Mouse (Mus musculus) spleen, embryonic (tissue): Measurements from ENCODE around the gene Tmem179b.

Experiments
- CTCF ChIA-PET: fragments of 350-600 bp; sonication (Branson Sonifier 250); formaldehyde crosslinking; loops from one replicate; lab custom pipeline; 2022; lab: Charles Lee

Tmem179b gene

DNA sequence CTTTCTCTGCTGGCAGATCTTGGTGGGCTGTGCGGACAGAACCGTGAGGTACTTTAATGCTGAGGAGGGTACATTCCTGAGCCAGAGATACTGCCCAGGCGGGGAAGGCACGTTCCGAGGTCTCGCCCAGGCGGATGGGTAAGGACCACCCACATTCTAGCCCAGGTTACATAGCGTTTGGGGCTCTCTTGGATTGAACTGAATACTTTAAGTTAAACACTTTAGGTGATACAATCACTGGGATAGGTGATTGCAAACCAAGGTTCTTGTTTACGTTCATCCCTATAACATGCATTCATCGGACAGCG is 38.2 kb downstream of the Tmem179b start:
- CTCF ChIA-PET = no interaction called here

DNA sequence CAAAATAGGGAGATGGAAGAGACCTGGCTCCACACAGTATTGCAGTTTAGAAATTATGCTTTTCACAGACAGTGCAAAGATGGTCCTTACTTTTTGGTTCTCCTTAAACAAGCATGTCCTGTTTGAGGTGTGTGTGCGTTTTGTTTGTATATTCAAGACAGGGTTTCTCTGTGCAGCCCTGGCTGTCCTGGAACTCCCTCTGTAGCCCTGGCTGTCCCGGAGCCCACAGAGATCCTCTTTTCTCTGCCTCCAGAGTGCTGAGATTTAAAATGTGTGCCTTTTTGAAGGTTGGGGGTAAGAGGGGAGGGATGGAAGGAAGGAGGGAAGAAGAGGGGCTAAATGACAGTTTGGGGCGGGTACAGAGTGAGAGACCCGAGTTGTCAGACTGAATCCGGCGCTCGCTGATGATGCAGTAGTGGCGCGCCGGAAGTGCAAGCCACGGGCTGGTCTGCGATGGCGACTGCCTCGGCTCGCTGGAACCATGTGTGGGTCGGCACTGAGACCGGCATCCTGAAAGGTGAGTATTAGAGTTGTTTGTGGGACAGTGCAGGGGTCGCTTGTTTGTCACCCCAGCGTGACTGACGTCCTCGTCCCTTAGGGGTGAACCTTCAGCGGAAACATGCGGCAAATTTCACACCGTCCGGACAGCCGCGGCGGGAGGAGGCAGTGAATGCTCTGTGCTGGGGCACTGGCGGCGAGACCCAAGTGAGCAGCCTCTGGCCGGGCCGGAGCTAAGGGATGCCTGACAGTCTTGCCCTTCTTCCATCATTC is 38.7 kb downstream of the Tmem179b start, which contains the start of gene Wdr74:
Wdr74 (plus strand) TSS at position 439 of the 771 bp plus-strand sequence.
- CTCF ChIA-PET = no interaction called here

- CTCF ChIA-PET = no interaction called here
These were observed 39.9 kb downstream of the Tmem179b start for GRCm38 (mm10) chr19:8734334-8734733.

DNA sequence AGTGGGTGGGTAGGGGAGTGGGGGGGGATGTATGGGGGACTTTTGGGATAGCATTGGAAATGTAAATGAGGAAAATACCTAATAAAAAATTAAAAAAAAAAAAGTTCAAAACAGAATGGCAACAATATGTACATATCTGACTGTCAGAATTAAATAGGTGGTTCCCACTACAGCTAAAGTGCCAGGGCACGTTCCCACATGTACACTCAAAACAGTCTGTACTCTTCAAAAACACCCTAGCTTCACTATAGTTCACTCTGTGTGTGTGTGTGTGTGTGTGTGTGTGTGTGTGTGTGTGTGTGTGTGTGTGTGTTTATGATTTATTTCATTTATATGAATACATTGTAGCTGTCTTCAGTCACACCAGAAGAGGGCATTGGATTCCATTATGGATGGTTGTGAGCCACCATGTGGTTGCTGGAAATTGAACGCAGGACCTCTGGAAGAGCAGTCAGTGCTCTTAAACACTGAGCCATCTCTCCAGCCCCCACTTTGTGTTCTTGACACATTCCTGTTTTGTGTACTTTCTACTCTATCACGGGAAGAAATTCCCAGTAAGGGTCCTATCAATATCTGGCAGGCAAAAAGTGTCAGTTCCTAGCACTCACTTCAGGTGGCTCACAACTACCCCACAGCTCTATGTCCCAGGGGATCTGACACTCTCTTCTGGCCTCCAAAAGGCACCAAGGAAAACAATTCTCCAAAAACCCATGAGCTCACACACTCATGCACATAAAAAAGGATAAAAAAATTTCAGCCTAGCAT is 45.8 kb downstream of the Tmem179b start:
- CTCF ChIA-PET = interaction anchor here (0.6 to 0.8 kb wide), 3 partner anchors 14 to 238 kb away, joined by 5 to 14 read pairs (median 5); no protein-coding TSS in a partner anchor

DNA sequence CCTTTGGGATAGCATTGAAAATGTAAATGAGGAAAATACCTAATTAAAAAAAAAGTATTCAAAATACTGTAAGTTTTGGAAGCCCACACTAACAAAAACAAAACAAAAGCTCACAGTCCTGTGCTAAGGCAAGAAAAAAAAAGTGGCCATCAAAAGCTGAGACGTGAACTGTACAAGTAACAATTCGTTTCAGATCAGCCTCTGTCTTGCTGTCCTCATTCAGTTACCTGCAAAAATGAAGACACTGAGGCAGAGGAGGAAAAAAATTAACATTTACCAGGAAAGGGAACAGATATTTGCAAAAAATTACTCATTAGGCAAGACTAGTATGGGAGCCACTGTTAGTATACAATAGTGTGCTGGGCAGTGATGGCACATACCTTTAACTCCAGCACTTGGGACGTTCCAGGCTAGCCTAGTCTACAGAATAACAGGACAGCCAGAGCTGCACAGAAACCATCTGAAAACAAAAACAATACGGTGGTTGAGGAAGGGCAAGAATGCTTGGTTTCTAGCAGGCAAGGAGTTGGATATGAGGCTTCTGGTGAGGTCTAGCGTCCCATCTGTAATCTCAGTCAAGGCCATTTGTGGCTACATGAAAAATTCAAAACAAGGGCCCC is 46.7 kb downstream of the Tmem179b start:
- CTCF ChIA-PET = interaction anchor here (0.7 to 0.8 kb wide), 2 partner anchors 13 to 243 kb away, joined by 3 to 14 read pairs; no protein-coding TSS in a partner anchor

DNA sequence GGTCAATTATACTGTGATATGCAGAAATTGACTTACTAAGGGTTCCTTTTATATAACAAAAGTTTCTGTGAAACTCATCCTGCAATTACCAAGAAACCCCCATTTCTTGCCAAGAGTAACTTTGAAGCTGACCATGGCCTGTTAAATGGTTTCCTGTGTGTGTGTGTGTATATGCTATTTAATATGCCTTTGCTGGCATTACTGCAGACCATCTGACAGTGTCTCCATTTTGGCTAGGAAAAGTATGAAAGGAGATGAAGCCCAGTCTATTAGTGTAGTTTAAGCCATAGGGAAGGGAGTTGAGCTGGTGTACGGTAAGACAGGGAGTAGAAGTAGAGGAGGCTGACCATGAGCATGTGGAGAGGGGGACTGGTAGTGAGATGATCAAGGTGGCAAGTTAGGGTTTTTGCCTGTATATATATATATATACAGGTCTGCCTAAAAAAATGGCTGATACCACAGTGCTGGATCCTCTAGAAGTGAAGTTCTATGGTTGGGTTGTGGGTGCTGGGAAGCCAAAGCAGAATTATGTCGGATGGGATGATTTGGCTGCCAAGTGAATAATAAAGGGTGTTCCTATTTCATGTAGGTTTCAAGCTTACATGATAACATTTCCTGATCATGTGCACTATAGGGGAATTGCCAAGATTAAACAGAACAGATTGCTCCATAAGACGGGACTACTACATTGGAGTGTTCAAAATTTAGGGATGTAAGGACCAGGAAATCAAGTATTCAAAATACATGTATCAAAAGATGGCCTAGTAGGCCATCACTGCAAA is 47.5 kb downstream of the Tmem179b start:
- CTCF ChIA-PET = interaction anchor here (0.7 kb wide), 1 partner anchor 244 kb away, joined by 3 read pairs; no protein-coding TSS in a partner anchor

GRCm38 (mm10) chr19:8725081-8725613 is 49.1 kb downstream of the Tmem179b start:
- CTCF ChIA-PET = interaction anchor here (0.5 to 1.4 kb wide), 3 partner anchors 12 to 252 kb away, joined by 3 read pairs; no protein-coding TSS in a partner anchor

- CTCF ChIA-PET = interaction anchor here (1.2 to 1.4 kb wide), 2 partner anchors 11 to 37 kb away, joined by 3 read pairs; no protein-coding TSS in a partner anchor
These were observed 49.9 kb downstream of the Tmem179b start for GRCm38 (mm10) chr19:8724392-8724791.

GRCm38 (mm10) chr19:8723574-8724346 is 50.5 kb downstream of the Tmem179b start:
- CTCF ChIA-PET = interaction anchor here (1.4 to 2.0 kb wide), 2 partner anchors 10 to 11 kb away, joined by 3 to 7 read pairs; no protein-coding TSS in a partner anchor

- CTCF ChIA-PET = interaction anchor here (2.0 kb wide), 1 partner anchor 10 kb away, joined by 7 read pairs; no protein-coding TSS in a partner anchor
These were observed 51.2 kb downstream of the Tmem179b start, which contains the start of gene Slc3a2 for GRCm38 (mm10) chr19:8722907-8723573. Slc3a2 (minus strand) TSS chr19:8723369.

DNA sequence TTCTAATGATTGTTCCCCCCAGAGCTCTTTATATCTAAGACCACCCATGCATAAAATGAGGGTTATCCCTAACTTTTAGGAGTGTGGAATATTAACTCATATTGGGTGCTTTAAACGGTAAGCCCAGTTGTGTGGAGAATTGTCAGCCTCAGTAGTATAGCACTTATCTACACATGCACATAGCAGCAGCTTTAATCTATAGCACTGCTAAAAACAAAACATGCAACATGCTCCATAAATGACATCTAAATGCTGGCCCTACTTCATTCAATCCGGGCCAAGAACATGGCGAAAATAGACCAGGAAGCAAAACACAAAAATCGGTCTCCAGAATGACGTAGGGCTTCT is 51.7 kb downstream of the Tmem179b start:
- CTCF ChIA-PET = interaction anchor here (0.8 to 2.0 kb wide), 2 partner anchors 9 to 11 kb away, joined by 3 to 7 read pairs; no protein-coding TSS in a partner anchor
